Mouse (Mus musculus) bone marrow macrophage, adult 2 months (primary cell): Measurements from ENCODE around the gene Olfr571.

Experiments
- CTCF ChIP-seq: IDR thresholded peaks from 2 replicates; pipeline ENCODE4 v1.5.1; 2012; ENCODE audit warnings: low read depth, mild to moderate bottlenecking, low read length, moderate library complexity
- POLR2A ChIP-seq: IDR thresholded peaks from 2 replicates; pipeline ENCODE4 v1.6.1; 2012; ENCODE audit warnings: mild to moderate bottlenecking, low read depth, low read length, borderline replicate concordance

- TF ChIP-seq CTCF (no peak), POLR2A (no peak)
These were observed 26.6 kb downstream of the Olfr571 start, which contains the start of gene Olfr569 for GRCm38 (mm10) chr7:102890782-102891181.
